8 mouse cellular contexts compared by ENCODE assay signal in genomic region chr4:137387482-137388058, GRCm38 (mm10). TPM values are rescaled to one million over a fixed set of nuclear protein-coding genes. Genes with fewer than 3 reads are reported as not detected.
DNase-seq lines count a peak whose midpoint lies in the region; ATAC-seq and TF ChIP-seq lines count a peak whose summit lies in the region.

No protein-coding gene starts in this region.

- H3K27ac ChIP-seq in heart, postnatal 0 days (ENCODE audit: low read depth), result peak overlapping the region; percentile 95
- H3K27ac ChIP-seq in intestine, embryonic 14.5 days (ENCODE audit: low read depth), result peak overlapping the region; percentile 90
- peak overlapping the region; percentile 83 for H3K27ac ChIP-seq in midbrain, embryonic 16.5 days (ENCODE audit: low read length)

- no peaks in the 10 kb centered on the region for H3K36me3 ChIP-seq in heart, postnatal 0 days (replicated peaks; ENCODE audit: control insufficient read depth, insufficient read depth, low read length)
- H3K36me3 ChIP-seq in intestine, embryonic 14.5 days (ENCODE audit: control insufficient read depth, insufficient read depth, low read length), result no peaks in the 10 kb centered on the region
- no peaks in the 10 kb centered on the region for H3K36me3 ChIP-seq in midbrain, embryonic 16.5 days (ENCODE audit: control insufficient read depth, insufficient read depth, low read length)

- no peak for DNase-seq in heart, postnatal 0 days (ENCODE audit: low spot score)
- no peak for DNase-seq in heart, adult 18-20 months
- peak; percentile 12 for DNase-seq in c-Kit-negative CD71-positive TER-119-positive erythroid progenitor cells, embryonic 14.5 days (ENCODE audit: low read depth, low spot score)
- no peak for DNase-seq in intestine, embryonic 14.5 days (ENCODE audit: low spot score)
- no peak for DNase-seq in urinary bladder, postnatal 10 days (ENCODE audit: low spot score)
- no peak for DNase-seq in gastrocnemius, adult 18-20 months (ENCODE audit: low spot score)
- DNase-seq in adrenal gland, postnatal 4 days (ENCODE audit: low spot score in 2 of 2), result no peak

- no peak for TF ChIP-seq EP300 in heart, postnatal 0 days (IDR thresholded peaks at IDR 0.05; ENCODE audit: low read depth)

- under 1% methylated on average over 20 of the region's 20 CpGs for WGBS in heart, postnatal 0 days
- 1% methylated on average over 20 of the region's 20 CpGs for WGBS in intestine, embryonic 14.5 days
- WGBS in midbrain, embryonic 16.5 days, result under 1% methylated on average over 20 of the region's 20 CpGs

- no peak for TF ChIP-seq CTCF in heart, postnatal 0 days (IDR thresholded peaks at IDR 0.05; ENCODE audit: low read depth)

- peak overlapping the region; percentile 79 for H3K9ac ChIP-seq in heart, postnatal 0 days (replicated peaks; ENCODE audit: low read depth, low read length)
- peak overlapping the region; percentile 88 for H3K9ac ChIP-seq in intestine, embryonic 14.5 days (ENCODE audit: low read length)
- peak overlapping the region; percentile 76 for H3K9ac ChIP-seq in midbrain, embryonic 16.5 days (ENCODE audit: low read depth, low read length)

- peaks cover 7% of the 10 kb centered on the region; the same call in 1 of the 2 replicates for H3K4me1 ChIP-seq in heart, postnatal 0 days (ENCODE audit: control insufficient read depth, insufficient read depth)
- peaks cover 9% of the 10 kb centered on the region for H3K4me1 ChIP-seq in intestine, embryonic 14.5 days (replicated peaks; ENCODE audit: control insufficient read depth, insufficient read depth, low read length)
- H3K4me1 ChIP-seq in midbrain, embryonic 16.5 days (ENCODE audit: control insufficient read depth, insufficient read depth, low read length), result peaks cover 6% of the 10 kb centered on the region

- H3K9me3 ChIP-seq in heart, postnatal 0 days (replicated peaks; ENCODE audit: control insufficient read depth, low read length), result 0 out of 2 replicates have a peak, but pooled peaks cover 3% of the 10 kb centered on the region
- no peaks in the 10 kb centered on the region for H3K9me3 ChIP-seq in intestine, embryonic 14.5 days (ENCODE audit: control insufficient read depth, low read length)
- no peaks in the 10 kb centered on the region; the same call in 1 of the 2 replicates for H3K9me3 ChIP-seq in midbrain, embryonic 16.5 days (replicated peaks; ENCODE audit: control insufficient read depth, low read length, poor library complexity, severe bottlenecking)

- H3K4me3 ChIP-seq in heart, postnatal 0 days (ENCODE audit: low read depth, low read length), result peak overlapping the region; percentile 70
- peak overlapping the region; percentile 95 for H3K4me3 ChIP-seq in intestine, embryonic 14.5 days (ENCODE audit: low read depth, low read length)
- peak overlapping the region; percentile 68 for H3K4me3 ChIP-seq in midbrain, embryonic 16.5 days (ENCODE audit: low read depth, low read length)

- H3K27me3 ChIP-seq in heart, postnatal 0 days (ENCODE audit: control insufficient read depth, insufficient read depth, low read length), result no peaks in the 10 kb centered on the region
- H3K27me3 ChIP-seq in intestine, embryonic 14.5 days (replicated peaks; ENCODE audit: control insufficient read depth, insufficient read depth, low read length), result no peaks in the 10 kb centered on the region
- no peaks in the 10 kb centered on the region for H3K27me3 ChIP-seq in midbrain, embryonic 16.5 days (ENCODE audit: control insufficient read depth, insufficient read depth, low read depth, low read length)

- no peak for ATAC-seq in heart, postnatal 0 days (ENCODE audit: insufficient read depth, low read depth)
- no peak for ATAC-seq in intestine, embryonic 14.5 days (replicated peaks; ENCODE audit: low FRiP score, low TSS enrichment, low read depth)
- no peak for ATAC-seq in midbrain, embryonic 16.5 days

- peak overlapping the region; percentile 83 for H3K4me2 ChIP-seq in heart, postnatal 0 days (ENCODE audit: low read depth, low read length)
- H3K4me2 ChIP-seq in intestine, embryonic 14.5 days (ENCODE audit: low read length), result peak overlapping the region; percentile 94
- H3K4me2 ChIP-seq in midbrain, embryonic 16.5 days (ENCODE audit: low read length), result peak overlapping the region; percentile 54

RNA-seq across cellular contexts. Expression of gene Cela3a, which starts 22.0 kb away (rescaled TPM):
- not detected in 2 replicates for total RNA-seq in heart, postnatal 0 days (2014; rRNA removed; ENCODE audit: low replicate concordance)
- polyA plus RNA-seq in heart, postnatal 0 days (2015; fragmentation: Nextera tagmentation; extraction: Ambion mirVana), result not detected in 2 replicates
- not detected for total RNA-seq in heart, adult 18-20 months (2021)
- polyA plus RNA-seq in intestine, embryonic 14.5 days (2014; fragmentation: Nextera tagmentation; extraction: Ambion mirVana), result not detected in 2 replicates
- polyA plus RNA-seq in midbrain, embryonic 16.5 days (2015; fragmentation: Nextera tagmentation; extraction: Ambion mirVana), result not detected in 2 replicates
- not detected for total RNA-seq in gastrocnemius, adult 18-20 months (2021)
- total RNA-seq in adrenal gland, postnatal 4 days (2021), result 1 to 10 TPM in 1 of 2 experiments, not detected in 1; 8.3 TPM

RNA-seq across cellular contexts. Expression of gene Cdc42, which starts 30.1 kb away (rescaled TPM):
- total RNA-seq in heart, postnatal 0 days (2014; rRNA removed; ENCODE audit: low replicate concordance), result 295 and 311 TPM in 2 replicates
- 395 and 397 TPM in 2 replicates for polyA plus RNA-seq in heart, postnatal 0 days (2015; fragmentation: Nextera tagmentation; extraction: Ambion mirVana)
- total RNA-seq in heart, adult 18-20 months (2021), result 100 to 1,000 TPM; 143 to 147 TPM
- polyA plus RNA-seq in intestine, embryonic 14.5 days (2014; fragmentation: Nextera tagmentation; extraction: Ambion mirVana), result 632 and 704 TPM in 2 replicates
- 1,054 and 1,095 TPM in 2 replicates for polyA plus RNA-seq in midbrain, embryonic 16.5 days (2015; fragmentation: Nextera tagmentation; extraction: Ambion mirVana)
- 100 to 1,000 TPM; 167 to 172 TPM for total RNA-seq in gastrocnemius, adult 18-20 months (2021)
- total RNA-seq in adrenal gland, postnatal 4 days (2021), result 100 to 1,000 TPM; 407 to 413 TPM

RNA-seq across cellular contexts. Expression of gene Cela3b, which starts 42.8 kb away (rescaled TPM):
- not detected in 2 replicates for total RNA-seq in heart, postnatal 0 days (2014; rRNA removed; ENCODE audit: low replicate concordance)
- not detected in 2 replicates for polyA plus RNA-seq in heart, postnatal 0 days (2015; fragmentation: Nextera tagmentation; extraction: Ambion mirVana)
- not detected for total RNA-seq in heart, adult 18-20 months (2021)
- 3.8 TPM in 1 of 2 replicates, not detected in the other for polyA plus RNA-seq in intestine, embryonic 14.5 days (2014; fragmentation: Nextera tagmentation; extraction: Ambion mirVana)
- polyA plus RNA-seq in midbrain, embryonic 16.5 days (2015; fragmentation: Nextera tagmentation; extraction: Ambion mirVana), result not detected in 2 replicates
- under 1 TPM in 1 of 2 experiments, not detected in 1; 0.34 TPM for total RNA-seq in gastrocnemius, adult 18-20 months (2021)
- 100 to 1,000 TPM in 1 of 2 experiments, not detected in 1; 918 TPM for total RNA-seq in adrenal gland, postnatal 4 days (2021)
